Mouse (Mus musculus): ENCODE measurements around the gene Krcc1. TPM values are rescaled to one million over a fixed set of nuclear protein-coding genes. Genes with fewer than 3 reads are reported as not detected.
"Not testable (repeated sequence)": the region's sequence is repeated elsewhere in the genome, so short reads cannot be mapped to it uniquely, and the experiment has no call there.

Krcc1 gene
- polyA plus RNA-seq, 1 experiment from 2014 or later, result 48.2 TPM

- no peak overlapping the region for H3K9ac ChIP-seq
- 56% methylated on average over 7 of the region's 7 CpGs for WGBS
Observed at GRCm38 (mm10) chr6:71268929-71269685, 2.4 kb upstream of the Krcc1 start.

GRCm38 (mm10) chr6:71269686-71270050 lies 1.8 kb upstream of the Krcc1 start:
- ATAC-seq (ENCODE audit: insufficient number of reproducible peaks, low FRiP score, low TSS enrichment, low read depth); H3K4me3 ChIP-seq: not testable (repeated sequence)

More at GRCm38 (mm10) chr6:71268929-71269685, 2.4 kb upstream of the Krcc1 start:
- Histone ChIP-seq H3K9me3 (no peaks in the 10 kb centered on the region), H3K4me2 (no peak overlapping the region), H3K27me3 (no peaks in the 10 kb centered on the region; the same call in 1 of the 2 replicates), H3K27ac (no peak overlapping the region), H3K4me1 (peaks cover 12% of the 10 kb centered on the region), H3K4me3 (no peak overlapping the region), H3K36me3 (no peaks in the 10 kb centered on the region)
- ATAC-seq (ENCODE audit: insufficient number of reproducible peaks, low FRiP score, low TSS enrichment, low read depth), result no peak

GRCm38 (mm10) chr6:71270301-71271056 lies 998 bp upstream of the Krcc1 start:
- Histone ChIP-seq H3K4me1 (peaks cover 12% of the 10 kb centered on the region), H3K27me3 (no peaks in the 10 kb centered on the region; the same call in 1 of the 2 replicates), H3K36me3 (no peaks in the 10 kb centered on the region), H3K4me2 (peak overlapping the region; percentile 72), H3K27ac (peak overlapping the region; percentile 98), H3K4me3 (peak overlapping the region; percentile 83), H3K9me3 (no peaks in the 10 kb centered on the region), H3K9ac (no peak overlapping the region)
- WGBS, result 19% methylated on average over 13 of the region's 14 CpGs
- ATAC-seq (ENCODE audit: insufficient number of reproducible peaks, low FRiP score, low TSS enrichment, low read depth), result no peak

More at GRCm38 (mm10) chr6:71269686-71270050, 1.8 kb upstream of the Krcc1 start:
- H3K9ac ChIP-seq, H3K9me3 ChIP-seq, H3K27me3 ChIP-seq, H3K4me2 ChIP-seq, H3K27ac ChIP-seq, H3K36me3 ChIP-seq: not testable (repeated sequence)
- WGBS, result 87% methylated on average over 6 of the region's 6 CpGs
- H3K4me1 ChIP-seq, result peaks cover 12% of the 10 kb centered on the region

GRCm38 (mm10) chr6:71271057-71271388 lies 454 bp upstream of the Krcc1 start:
- H3K27me3 ChIP-seq, result no peaks in the 10 kb centered on the region; the same call in 1 of the 2 replicates
- WGBS, result 2% methylated on average over 8 of the region's 8 CpGs
- peak overlapping the region; percentile 98 for H3K27ac ChIP-seq
- no peak; the same call in 1 of the 2 replicates for ATAC-seq (ENCODE audit: insufficient number of reproducible peaks, low FRiP score, low TSS enrichment, low read depth)
- H3K9ac ChIP-seq, result no peak overlapping the region
- H3K4me1 ChIP-seq, result peaks cover 12% of the 10 kb centered on the region
- peak overlapping the region; percentile 83 for H3K4me3 ChIP-seq
- peak overlapping the region; percentile 72 for H3K4me2 ChIP-seq
- no peaks in the 10 kb centered on the region for H3K36me3 ChIP-seq
- H3K9me3 ChIP-seq, result no peaks in the 10 kb centered on the region

GRCm38 (mm10) chr6:71272316-71272741 lies 852 bp downstream of the Krcc1 start:
- peak overlapping the region; percentile 98 for H3K27ac ChIP-seq
- peak overlapping the region; percentile 83 for H3K4me3 ChIP-seq
- peak overlapping the region; percentile 51 for H3K4me2 ChIP-seq
- ATAC-seq (ENCODE audit: insufficient number of reproducible peaks, low FRiP score, low TSS enrichment, low read depth), result no peak
- H3K27me3 ChIP-seq, result no peaks in the 10 kb centered on the region; the same call in 1 of the 2 replicates
- no peaks in the 10 kb centered on the region for H3K9me3 ChIP-seq
- peak overlapping the region; percentile 98 for H3K9ac ChIP-seq
- no peaks in the 10 kb centered on the region for H3K36me3 ChIP-seq
- H3K4me1 ChIP-seq, result peaks cover 12% of the 10 kb centered on the region
- under 1% methylated on average over 11 of the region's 11 CpGs for WGBS

- 95% methylated on average over 1 of the region's 1 CpGs for WGBS
- Histone ChIP-seq H3K27me3 (no peaks in the 10 kb centered on the region), H3K4me3 (no peak overlapping the region), H3K27ac (no peak overlapping the region), H3K4me2 (no peak overlapping the region), H3K9me3 (no peaks in the 10 kb centered on the region), H3K36me3 (no peaks in the 10 kb centered on the region), H3K4me1 (peaks cover 12% of the 10 kb centered on the region), H3K9ac (no peak overlapping the region)
- no peak for ATAC-seq (ENCODE audit: insufficient number of reproducible peaks, low FRiP score, low TSS enrichment, low read depth)
Observed at GRCm38 (mm10) chr6:71273715-71274114, 2.2 kb downstream of the Krcc1 start.

GRCm38 (mm10) chr6:71274621-71275020 lies 3.1 kb downstream of the Krcc1 start:
- Histone ChIP-seq H3K4me2 (no peak overlapping the region), H3K27ac (no peak overlapping the region)

GRCm38 (mm10) chr6:71279418-71279817 lies 7.9 kb downstream of the Krcc1 start:
- Histone ChIP-seq H3K36me3 (peaks cover 5% of the 10 kb centered on the region), H3K9me3 (no peaks in the 10 kb centered on the region), H3K4me1 (no peaks in the 10 kb centered on the region), H3K27ac (no peak overlapping the region), H3K4me2 (no peak overlapping the region), H3K9ac (no peak overlapping the region), H3K27me3 (no peaks in the 10 kb centered on the region), H3K4me3 (no peak overlapping the region)
- ATAC-seq (ENCODE audit: insufficient number of reproducible peaks, low FRiP score, low TSS enrichment, low read depth), result no peak
- 71% methylated on average over 1 of the region's 1 CpGs for WGBS

More at GRCm38 (mm10) chr6:71274621-71275020, 3.1 kb downstream of the Krcc1 start:
- no peak overlapping the region for H3K9ac ChIP-seq
- no peak for ATAC-seq (ENCODE audit: insufficient number of reproducible peaks, low FRiP score, low TSS enrichment, low read depth)
- no peaks in the 10 kb centered on the region for H3K36me3 ChIP-seq
- WGBS, result 82% methylated on average over 1 of the region's 1 CpGs
- no peak overlapping the region for H3K4me3 ChIP-seq
- H3K27me3 ChIP-seq, result no peaks in the 10 kb centered on the region
- peaks cover 12% of the 10 kb centered on the region for H3K4me1 ChIP-seq
- no peaks in the 10 kb centered on the region for H3K9me3 ChIP-seq

GRCm38 (mm10) chr6:71293509-71293908 lies 22.0 kb downstream of the Krcc1 start:
- Histone ChIP-seq H3K27me3 (no peaks in the 10 kb centered on the region), H3K4me2 (no peak overlapping the region), H3K27ac (no peak overlapping the region), H3K9me3 (no peaks in the 10 kb centered on the region), H3K4me1 (no peaks in the 10 kb centered on the region), H3K4me3 (no peak overlapping the region), H3K36me3 (no peaks in the 10 kb centered on the region), H3K9ac (no peak overlapping the region)
- ATAC-seq (ENCODE audit: insufficient number of reproducible peaks, low FRiP score, low TSS enrichment, low read depth), result no peak
- 92% methylated on average over 14 of the region's 14 CpGs for WGBS

- ATAC-seq (ENCODE audit: insufficient number of reproducible peaks, low FRiP score, low TSS enrichment, low read depth), result no peak
- no peak overlapping the region for H3K4me2 ChIP-seq
- no peaks in the 10 kb centered on the region for H3K4me1 ChIP-seq
- H3K27me3 ChIP-seq, result no peaks in the 10 kb centered on the region
- H3K4me3 ChIP-seq, result no peak overlapping the region
- no peak overlapping the region for H3K27ac ChIP-seq
- no peak overlapping the region for H3K9ac ChIP-seq
- WGBS, result 78% methylated on average over 6 of the region's 6 CpGs
- no peaks in the 10 kb centered on the region for H3K36me3 ChIP-seq
- no peaks in the 10 kb centered on the region for H3K9me3 ChIP-seq
Observed at GRCm38 (mm10) chr6:71295303-71295702, 23.8 kb downstream of the Krcc1 start.

GRCm38 (mm10) chr6:71298051-71298450 lies 26.6 kb downstream of the Krcc1 start:
- Histone ChIP-seq H3K27me3 (no peaks in the 10 kb centered on the region), H3K4me3 (no peak overlapping the region), H3K36me3 (no peaks in the 10 kb centered on the region), H3K9me3 (no peaks in the 10 kb centered on the region), H3K27ac (no peak overlapping the region), H3K4me1 (no peaks in the 10 kb centered on the region), H3K9ac (no peak overlapping the region), H3K4me2 (no peak overlapping the region)
- WGBS, result 71% methylated on average over 2 of the region's 2 CpGs
- ATAC-seq (ENCODE audit: insufficient number of reproducible peaks, low FRiP score, low TSS enrichment, low read depth), result no peak

GRCm38 (mm10) chr6:71298751-71299150 lies 27.3 kb downstream of the Krcc1 start:
- Histone ChIP-seq H3K9me3 (no peaks in the 10 kb centered on the region), H3K4me1 (no peaks in the 10 kb centered on the region), H3K27ac (no peak overlapping the region), H3K4me2 (no peak overlapping the region), H3K4me3 (no peak overlapping the region), H3K9ac (no peak overlapping the region), H3K27me3 (no peaks in the 10 kb centered on the region), H3K36me3 (no peaks in the 10 kb centered on the region)
- 41% methylated on average over 3 of the region's 3 CpGs for WGBS
- ATAC-seq (ENCODE audit: insufficient number of reproducible peaks, low FRiP score, low TSS enrichment, low read depth), result no peak

All from limb, embryonic 15.5 days (tissue).